Mouse (Mus musculus): ENCODE data around the gene Msi2.

Msi2 gene

DNA sequence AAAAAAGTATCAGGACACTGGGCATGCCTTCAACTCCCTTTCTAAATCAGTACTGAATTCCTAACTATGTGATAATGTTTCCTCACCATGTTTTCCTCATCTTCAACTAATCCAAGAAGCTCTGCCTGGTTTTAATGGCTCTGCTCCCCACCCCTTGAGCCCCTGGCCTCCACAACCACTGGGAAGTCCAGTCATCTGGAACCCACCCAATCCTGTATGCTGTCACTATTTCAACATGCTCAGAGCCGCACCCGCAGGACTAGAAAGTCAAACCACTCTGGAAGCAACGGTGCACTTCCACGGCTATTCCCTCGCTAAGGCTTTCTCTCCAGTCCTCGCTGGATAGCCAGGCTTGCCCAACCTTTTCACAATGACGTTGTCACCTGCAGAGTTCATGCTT lies 106.2 kb downstream of the Msi2 start:
- no peak for DNase-seq

DNA sequence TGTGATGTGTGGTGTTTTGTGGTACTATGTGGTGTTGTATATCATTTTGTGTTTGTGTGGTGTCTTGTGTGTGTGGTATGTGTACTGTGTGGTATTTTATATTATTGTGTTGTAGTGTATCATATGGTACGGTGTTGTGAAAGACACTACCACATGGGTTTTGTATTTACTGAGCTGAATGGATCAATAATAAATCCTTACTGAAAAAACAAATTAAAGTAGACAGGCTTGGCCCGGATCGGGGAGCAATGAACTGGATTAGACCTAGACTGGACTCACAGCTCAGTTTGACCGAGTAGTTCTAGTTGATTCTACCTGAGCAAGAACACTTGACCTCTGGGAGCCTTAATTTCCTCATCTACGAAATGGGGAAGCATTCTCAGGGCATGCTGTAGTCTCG lies 107.5 kb downstream of the Msi2 start:
- no peak for DNase-seq

DNA sequence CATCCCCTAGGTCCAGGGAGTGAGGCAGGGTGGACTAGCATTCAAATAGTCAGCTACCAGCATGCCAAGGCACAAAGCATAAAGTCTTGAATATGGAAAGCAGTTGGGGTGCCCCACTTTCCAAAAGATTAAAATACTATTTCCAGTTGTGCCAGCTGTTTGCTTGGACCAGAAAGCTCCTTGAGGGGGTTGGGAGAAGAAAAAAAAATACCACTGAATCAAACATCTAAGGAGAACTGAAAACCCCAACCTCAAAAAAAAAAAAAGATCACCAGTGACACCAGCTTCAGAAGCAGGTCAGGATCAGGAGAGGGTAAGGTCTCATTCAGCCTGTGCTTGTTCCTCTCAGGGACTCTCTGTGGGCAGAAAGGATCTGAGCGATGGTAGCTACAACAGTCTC lies 108.2 kb downstream of the Msi2 start:
- DNase-seq = no peak

- DNase-seq = no peak
Observed at GRCm38 (mm10) chr11:88608584-88608983, 109.7 kb downstream of the Msi2 start.

DNA sequence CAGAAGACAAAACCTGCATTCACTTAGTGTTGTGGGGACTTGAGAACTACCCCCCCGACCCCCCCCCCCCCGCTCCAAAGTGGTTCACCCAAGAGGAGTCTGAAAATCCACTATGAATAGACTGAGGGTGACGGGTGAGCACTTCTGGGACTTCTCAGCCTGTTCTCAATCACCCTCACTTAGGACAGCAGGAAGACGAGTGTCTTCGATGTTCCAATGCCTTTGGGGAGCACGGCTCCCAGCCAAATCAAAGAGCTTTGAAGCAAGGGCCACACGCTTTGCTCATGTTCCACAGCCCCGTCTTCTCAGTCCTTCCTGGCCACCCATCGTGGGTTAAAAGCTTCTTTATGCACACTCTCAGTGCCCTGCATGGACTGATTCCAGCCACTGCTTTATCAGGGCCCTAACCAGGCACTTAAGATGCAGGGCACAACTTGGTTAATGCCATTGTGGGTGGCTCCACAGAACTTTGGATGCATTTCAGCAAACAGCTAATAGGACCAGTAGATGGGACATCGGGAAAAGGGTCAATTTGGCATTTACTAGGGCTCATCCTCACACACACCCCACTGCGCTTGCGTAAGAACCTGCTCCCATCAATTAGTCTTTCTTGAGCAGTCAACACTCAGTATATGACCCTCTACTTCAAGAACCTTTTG lies 110.5 kb downstream of the Msi2 start:
- DNase-seq = no peak

GRCm38 (mm10) chr11:88605771-88606170 lies 112.5 kb downstream of the Msi2 start:
- no peak for DNase-seq

DNA sequence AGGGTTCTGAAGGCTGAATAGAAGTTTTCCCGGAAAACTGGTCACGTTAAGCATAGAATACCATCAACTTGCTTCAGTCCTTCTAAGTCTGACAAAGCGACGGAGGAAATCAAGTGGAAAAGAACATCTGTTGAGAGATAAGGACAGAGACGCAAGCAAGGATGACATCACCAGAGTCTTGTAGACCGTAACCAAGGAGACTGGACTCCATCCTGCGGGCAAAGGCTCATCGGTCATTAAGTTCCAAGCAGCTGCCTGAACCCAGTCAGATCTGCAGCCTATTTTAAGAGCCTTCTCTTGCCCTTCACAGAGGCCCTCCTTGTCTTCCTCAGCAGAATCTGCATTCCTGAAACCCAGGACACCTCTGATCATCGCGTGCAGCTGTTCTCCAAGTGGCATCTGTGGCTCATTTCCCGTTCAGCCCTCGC lies 113.2 kb downstream of the Msi2 start:
- DNase-seq = no peak

GRCm38 (mm10) chr11:88604635-88605034 lies 113.7 kb downstream of the Msi2 start:
- no peak for DNase-seq

GRCm38 (mm10) chr11:88603366-88603765 lies 114.9 kb downstream of the Msi2 start:
- no peak for DNase-seq

DNA sequence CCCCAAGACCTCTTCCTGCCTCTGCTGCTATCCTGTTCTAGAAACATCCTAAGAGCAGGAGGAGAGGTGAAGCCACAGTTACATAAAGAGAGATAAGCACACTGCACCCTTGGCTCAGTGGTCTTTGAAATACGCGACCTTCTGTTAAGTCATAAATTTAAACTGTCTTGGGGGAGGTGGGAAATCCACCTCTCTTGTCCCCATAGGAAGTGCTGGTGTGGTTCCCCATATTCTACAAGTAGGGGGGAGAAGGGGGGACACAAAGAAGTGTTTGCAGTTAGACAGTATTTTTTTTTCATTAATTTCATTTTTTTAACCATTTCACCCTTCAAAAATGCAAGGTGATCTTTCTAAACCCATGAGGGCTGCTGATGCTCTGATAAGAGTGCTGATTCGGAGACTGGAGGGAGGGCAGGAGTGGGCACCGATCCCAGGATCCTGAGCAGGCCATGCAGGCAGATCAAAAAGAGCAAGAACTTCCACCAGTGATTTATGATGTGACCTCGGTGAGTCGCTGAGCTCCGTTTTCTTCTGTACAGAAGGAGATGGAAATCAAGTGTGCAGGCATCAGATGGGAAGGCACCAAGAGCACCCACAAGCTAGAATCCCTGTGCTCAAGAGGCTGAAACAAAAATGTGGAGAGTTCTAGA lies 115.7 kb downstream of the Msi2 start:
- DNase-seq = no peak

- DNase-seq = no peak
Observed at GRCm38 (mm10) chr11:88600194-88600593, 118.1 kb downstream of the Msi2 start.

DNA sequence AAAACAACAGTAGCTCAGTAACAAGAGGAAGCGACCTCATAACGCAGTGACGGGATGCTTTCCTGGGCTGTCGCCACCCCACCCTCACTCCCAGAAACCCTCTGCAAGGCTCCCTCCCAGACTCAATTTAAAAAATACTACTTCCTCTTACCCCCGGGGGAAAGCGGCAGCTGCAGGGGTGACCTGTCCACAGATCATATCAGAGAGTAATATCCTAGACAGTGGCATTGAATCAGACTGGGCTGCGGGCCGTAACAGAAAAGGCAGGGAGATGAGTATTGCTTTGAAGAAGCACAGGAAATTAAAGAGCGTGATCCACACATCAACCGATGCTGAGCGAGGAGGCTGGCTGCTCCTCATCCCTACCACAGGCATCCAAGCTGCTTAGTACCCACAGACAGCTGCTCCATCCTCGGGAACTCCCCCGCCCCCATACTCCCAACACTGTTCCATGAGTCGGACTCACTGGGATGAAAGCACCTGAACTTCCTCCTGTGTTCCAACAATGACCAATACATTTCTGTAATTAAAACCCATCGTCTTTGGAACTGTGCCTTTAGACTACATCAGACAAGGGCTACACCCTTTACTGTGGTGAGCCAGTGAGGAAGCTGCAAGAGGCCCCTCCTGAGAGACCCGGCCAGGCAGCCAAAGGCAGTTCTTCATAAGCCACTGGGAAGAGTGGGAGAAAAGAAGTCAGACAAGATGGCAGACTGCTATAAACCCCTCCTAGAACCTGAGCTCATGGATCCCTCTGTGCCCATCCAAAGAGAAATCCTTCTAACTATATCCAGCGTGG lies 118.8 kb downstream of the Msi2 start:
- peak; percentile 61 to 79 for DNase-seq

DNA sequence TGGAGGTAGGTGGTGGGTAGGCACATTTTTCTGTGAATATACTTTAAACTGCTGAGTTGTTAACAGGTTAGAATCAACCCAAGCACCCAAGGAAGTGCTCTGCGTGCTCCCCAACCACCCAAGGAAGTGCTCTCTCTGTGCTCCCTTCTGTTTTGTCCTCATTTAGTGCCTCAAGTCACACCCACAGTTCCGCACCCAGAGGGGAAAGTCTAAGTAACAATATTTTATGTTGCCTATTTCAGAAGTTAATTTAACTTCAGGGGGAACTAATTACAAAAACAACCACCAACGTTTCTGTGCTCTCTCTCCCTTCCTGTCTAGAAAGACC lies 119.5 kb downstream of the Msi2 start:
- no peak for DNase-seq

GRCm38 (mm10) chr11:88598150-88598847 lies 120.0 kb downstream of the Msi2 start:
- no peak for DNase-seq

DNA sequence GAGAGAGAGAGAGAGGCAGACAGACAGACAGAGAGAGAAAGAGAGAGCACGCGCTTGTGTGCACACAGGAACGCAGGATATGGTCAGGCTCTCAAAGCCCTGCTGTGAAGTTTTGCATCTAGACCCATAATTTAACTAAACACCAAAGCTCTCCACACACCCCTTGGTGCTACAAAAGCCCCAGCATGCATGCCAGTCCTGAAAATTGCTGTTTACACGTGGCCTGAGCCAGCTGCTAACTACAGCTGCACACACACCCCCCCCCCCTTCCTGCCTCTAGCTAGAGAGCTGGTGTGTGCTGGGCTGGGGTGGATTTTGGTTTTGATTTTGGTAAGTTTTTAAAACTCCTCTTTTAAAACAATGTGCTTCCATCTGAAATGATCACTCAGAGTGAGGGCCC lies 122.7 kb downstream of the Msi2 start:
- DNase-seq = no peak

- DNase-seq = no peak
Observed at GRCm38 (mm10) chr11:88594804-88595611, 123.3 kb downstream of the Msi2 start.

- DNase-seq = no peak
Observed at GRCm38 (mm10) chr11:88594010-88594409, 124.3 kb downstream of the Msi2 start.

DNA sequence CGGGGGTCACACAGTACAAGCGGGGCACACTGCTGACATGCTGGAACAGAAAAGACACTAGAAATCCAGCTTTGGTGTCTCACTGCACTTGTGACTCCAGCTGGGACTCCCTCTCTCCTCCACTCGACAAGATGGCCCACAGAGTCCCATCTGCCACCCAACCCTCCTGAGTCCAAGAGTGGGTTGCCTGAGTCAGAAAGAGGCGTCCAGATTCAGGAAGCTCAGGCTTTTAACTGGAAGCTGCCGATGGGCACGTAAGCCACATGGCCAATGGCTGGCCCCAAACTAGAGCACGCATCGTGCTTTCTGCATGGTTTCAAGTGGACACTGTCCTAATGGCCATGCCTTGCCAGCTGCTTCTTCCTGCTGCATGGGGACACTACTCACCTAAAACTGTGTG lies 126.2 kb downstream of the Msi2 start:
- peak; percentile 63 to 68 for DNase-seq

DNA sequence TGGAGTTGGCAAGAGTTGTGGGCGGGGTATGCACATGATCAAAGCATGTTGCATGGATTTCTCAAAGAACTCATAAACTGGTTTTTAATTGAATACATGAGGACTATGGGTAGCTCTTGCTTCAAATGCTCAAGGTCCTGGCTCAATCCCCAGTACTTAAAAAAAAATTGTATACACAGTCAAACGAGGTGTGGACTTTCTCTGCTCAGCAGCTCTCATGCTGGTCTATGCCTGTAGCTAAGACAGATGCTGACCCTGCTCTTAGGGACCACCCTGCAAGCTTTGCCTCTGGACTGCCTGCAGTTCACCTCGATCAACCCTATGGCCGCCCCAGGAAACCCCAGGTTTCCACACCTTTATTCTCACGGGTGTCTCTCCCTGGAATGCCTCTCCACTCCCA lies 127.7 kb downstream of the Msi2 start:
- no peak for DNase-seq

GRCm38 (mm10) chr11:88589641-88590040 lies 128.7 kb downstream of the Msi2 start:
- DNase-seq = peak in 1 of 2 experiments; percentile 48

- no peak for DNase-seq
Observed at GRCm38 (mm10) chr11:88588688-88589210, 129.6 kb downstream of the Msi2 start.

- no peak for DNase-seq
Observed at GRCm38 (mm10) chr11:88587710-88588109, 130.6 kb downstream of the Msi2 start.

All from cerebellum, postnatal 14 days (tissue).